Mouse (Mus musculus): ENCODE results near the gene Iars. TPM values are rescaled to one million over a fixed set of nuclear protein-coding genes. Genes with fewer than 3 reads are reported as not detected.

The Iars gene
- polyA plus RNA-seq, 1 experiment from 2014 or later = 75.3 TPM

Other genes starting within 250 kb of the Iars start
- gene Tes3-ps, start 188.8 kb upstream of the Iars start, polyA plus RNA-seq (2016; fragmentation: Nextera tagmentation; extraction: Ambion mirVana) = 1.1 and 1.6 TPM in 2 replicates
- gene Ecm2, start 177.3 kb upstream of the Iars start, polyA plus RNA-seq (2016; fragmentation: Nextera tagmentation; extraction: Ambion mirVana) = 0.51 and 0.55 TPM in 2 replicates
- gene Aspn, start 137.7 kb upstream of the Iars start, polyA plus RNA-seq (2016; fragmentation: Nextera tagmentation; extraction: Ambion mirVana) = 2.9 and 4.4 TPM in 2 replicates
- 0.88 and 1.0 TPM in 2 replicates for gene Omd, start 99.6 kb upstream of the Iars start, polyA plus RNA-seq (2016; fragmentation: Nextera tagmentation; extraction: Ambion mirVana)
- gene Ogn, start 74.1 kb upstream of the Iars start, polyA plus RNA-seq (2016; fragmentation: Nextera tagmentation; extraction: Ambion mirVana) = 20.3 and 27.8 TPM in 2 replicates
- 34.1 and 34.5 TPM in 2 replicates for gene Cenpp, start 29.3 kb upstream of the Iars start, polyA plus RNA-seq (2016; fragmentation: Nextera tagmentation; extraction: Ambion mirVana)
- 18.8 and 21.0 TPM in 2 replicates for gene Nol8, start 29.0 kb upstream of the Iars start, polyA plus RNA-seq (2016; fragmentation: Nextera tagmentation; extraction: Ambion mirVana)
- not detected in 2 replicates for gene Gm30302, start 116.9 kb downstream of the Iars start, polyA plus RNA-seq (2016; fragmentation: Nextera tagmentation; extraction: Ambion mirVana)

All from limb, embryonic 12.5 days (tissue).